Mouse (Mus musculus) heart, embryonic 11.5 days (tissue): ENCODE measurements around the gene Spcs2. TPM values are rescaled to one million over a fixed set of nuclear protein-coding genes. Genes with fewer than 3 reads are reported as not detected.

Experiments used
- ATAC-seq: fragments of 200-750 bp; cut with Nextera tagmentation; replicated peaks from 2 replicates; pipeline ENCODE4 v1.8.0; 2017; ENCODE audit warnings: moderate library complexity; ENCODE audit not compliant: insufficient number of reproducible peaks, low FRiP score, low TSS enrichment
- H3K27ac ChIP-seq: fragments of 300-500 bp; sonication (generic); 2 replicates; pipeline ENCODE4 v1.5.1; 2014; ENCODE audit warnings: mild to moderate bottlenecking, low read depth, low read length
- H3K27me3 ChIP-seq: fragments of 300-500 bp; sonication (generic); 2 replicates; pipeline ENCODE4 v1.6.1; 2014; ENCODE audit warnings: mild to moderate bottlenecking, low read length, mixed read lengths; ENCODE audit not compliant: control insufficient read depth, insufficient read depth
- H3K36me3 ChIP-seq: fragments of 300-500 bp; sonication (generic); 2 replicates; pipeline ENCODE4 v1.6.1; 2014; ENCODE audit warnings: mild to moderate bottlenecking, low read length, moderate library complexity, mixed read lengths; ENCODE audit not compliant: control insufficient read depth, insufficient read depth
- H3K4me1 ChIP-seq: fragments of 300-500 bp; sonication (generic); 2 replicates; pipeline ENCODE4 v1.6.1; 2014; ENCODE audit warnings: low read length; ENCODE audit not compliant: control insufficient read depth, insufficient read depth
- H3K4me2 ChIP-seq: fragments of 300-500 bp; sonication (generic); 2 replicates; pipeline ENCODE4 v1.6.1; 2014; ENCODE audit warnings: mild to moderate bottlenecking, moderate library complexity
- H3K4me3 ChIP-seq: fragments of 300-500 bp; sonication (generic); 2 replicates; pipeline ENCODE4 v1.5.1; 2014; ENCODE audit warnings: low read depth, low read length
- H3K9ac ChIP-seq: fragments of 300-500 bp; sonication (generic); 2 replicates; pipeline ENCODE4 v1.6.1; 2014; ENCODE audit warnings: mild to moderate bottlenecking, low read depth, low read length, moderate library complexity
- H3K9me3 ChIP-seq: fragments of 300-500 bp; sonication (generic); replicated peaks from 2 replicates; pipeline ENCODE4 v1.6.1; 2016; ENCODE audit warnings: low read length; ENCODE audit not compliant: control insufficient read depth
- WGBS: fragments of 180-500 bp; shearing (Covaris S2); extraction: QIAGEN DNeasy Blood & Tissue Kit; methylation state at CpG from one replicate; pipeline ENCODE4 v1.1.7; 2014; ENCODE audit not compliant: insufficient replicate concordance; 5-methylcytosine and 5-hydroxymethylcytosine counted together
- polyA plus RNA-seq: library from polyadenylated mRNA; unstranded; fragments of >200 nt; fragmentation: Nextera tagmentation; extraction: Ambion mirVana; gene quantifications from 2 replicates; pipeline ENCODE4 v1.2.1, GENCODE M21; 2014

The Spcs2 gene
- polyA plus RNA-seq, 1 experiment from 2014 or later, result 208 TPM

- Histone ChIP-seq H3K9me3 (no peaks in the 10 kb centered on the region), H3K27me3 (no peaks in the 10 kb centered on the region), H3K4me2 (no peak overlapping the region), H3K4me3 (no peak overlapping the region), H3K9ac (no peak overlapping the region), H3K36me3 (peaks cover 14% of the 10 kb centered on the region), H3K27ac (no peak overlapping the region; the same call in 1 of the 2 replicates), H3K4me1 (peaks cover 20% of the 10 kb centered on the region)
- no peak for ATAC-seq
- 85% methylated on average over 3 of the region's 3 CpGs for WGBS
These were observed 25.0 kb downstream of the Spcs2 start for GRCm38 (mm10) chr7:99838241-99838640.

GRCm38 (mm10) chr7:99837358-99838071, 25.7 kb downstream of the Spcs2 start:
- no peak for ATAC-seq
- Histone ChIP-seq H3K27ac (peak overlapping the region; percentile 58; the same call in 1 of the 2 replicates), H3K36me3 (peaks cover 14% of the 10 kb centered on the region), H3K9ac (no peak overlapping the region), H3K27me3 (no peaks in the 10 kb centered on the region), H3K4me2 (no peak overlapping the region), H3K4me1 (peaks cover 20% of the 10 kb centered on the region), H3K4me3 (no peak overlapping the region), H3K9me3 (no peaks in the 10 kb centered on the region)
- 51% methylated on average over 6 of the region's 6 CpGs for WGBS

GRCm38 (mm10) chr7:99836781-99837180, 26.5 kb downstream of the Spcs2 start:
- Histone ChIP-seq H3K27ac (no peak overlapping the region), H3K4me2 (no peak overlapping the region), H3K9me3 (no peaks in the 10 kb centered on the region), H3K9ac (no peak overlapping the region), H3K27me3 (no peaks in the 10 kb centered on the region), H3K36me3 (peaks cover 14% of the 10 kb centered on the region), H3K4me3 (no peak overlapping the region), H3K4me1 (peaks cover 20% of the 10 kb centered on the region)
- no peak for ATAC-seq
- WGBS, result 52% methylated on average over 4 of the region's 4 CpGs

- Histone ChIP-seq H3K36me3 (peaks cover 10% of the 10 kb centered on the region), H3K4me1 (peaks cover 15% of the 10 kb centered on the region)
These were observed 28.9 kb downstream of the Spcs2 start for GRCm38 (mm10) chr7:99834314-99834853.

GRCm38 (mm10) chr7:99833846-99834222, 29.4 kb downstream of the Spcs2 start:
- 85% methylated on average over 2 of the region's 2 CpGs for WGBS

More at GRCm38 (mm10) chr7:99834314-99834853, 28.9 kb downstream of the Spcs2 start:
- Histone ChIP-seq H3K27ac (no peak overlapping the region), H3K9me3 (no peaks in the 10 kb centered on the region), H3K4me2 (no peak overlapping the region), H3K9ac (no peak overlapping the region), H3K4me3 (no peak overlapping the region), H3K27me3 (no peaks in the 10 kb centered on the region; the same call in 1 of the 2 replicates)
- 83% methylated on average over 5 of the region's 5 CpGs for WGBS
- ATAC-seq, result no peak

GRCm38 (mm10) chr7:99833115-99833845, 30.0 kb downstream of the Spcs2 start:
- no peak overlapping the region for H3K27ac ChIP-seq
- no peak overlapping the region for H3K9ac ChIP-seq
- H3K4me1 ChIP-seq, result peaks cover 20% of the 10 kb centered on the region
- no peak overlapping the region for H3K4me3 ChIP-seq
- 82% methylated on average over 5 of the region's 5 CpGs for WGBS
- H3K9me3 ChIP-seq, result no peaks in the 10 kb centered on the region
- no peaks in the 10 kb centered on the region; the same call in 1 of the 2 replicates for H3K27me3 ChIP-seq
- ATAC-seq, result no peak
- H3K4me2 ChIP-seq, result no peak overlapping the region
- peaks cover 8% of the 10 kb centered on the region for H3K36me3 ChIP-seq

More at GRCm38 (mm10) chr7:99833846-99834222, 29.4 kb downstream of the Spcs2 start:
- Histone ChIP-seq H3K9me3 (no peaks in the 10 kb centered on the region), H3K4me3 (no peak overlapping the region), H3K27ac (no peak overlapping the region), H3K4me1 (peaks cover 15% of the 10 kb centered on the region), H3K4me2 (no peak overlapping the region), H3K27me3 (no peaks in the 10 kb centered on the region; the same call in 1 of the 2 replicates), H3K36me3 (peaks cover 10% of the 10 kb centered on the region), H3K9ac (no peak overlapping the region)
- no peak for ATAC-seq

GRCm38 (mm10) chr7:99828083-99828570, 35.1 kb downstream of the Spcs2 start, which contains the start of gene Neu3:
Gene Neu3 (minus strand): TSS chr7:99828417.
- Histone ChIP-seq H3K4me3 (peak within 1 kb of the TSS; percentile 66), H3K9ac (peak within 1 kb of the TSS; percentile 84), H3K4me1 (peaks cover 21% of the 10 kb centered on the region), H3K36me3 (no peaks in the 10 kb centered on the region), H3K4me2 (peak within 1 kb of the TSS; percentile 69), H3K9me3 (no peaks in the 10 kb centered on the region), H3K27me3 (no peaks in the 10 kb centered on the region; the same call in 1 of the 2 replicates), H3K27ac (peak within 1 kb of the TSS; percentile 92)
- peak; percentile 94 for ATAC-seq
- WGBS, result under 1% methylated on average over 26 of the region's 26 CpGs

- no peak for ATAC-seq
- no peaks in the 10 kb centered on the region for H3K36me3 ChIP-seq
- H3K4me2 ChIP-seq, result peak overlapping the region; percentile 53
- H3K27ac ChIP-seq, result no peak overlapping the region
- H3K9ac ChIP-seq, result peak overlapping the region; percentile 52; the same call in 1 of the 2 replicates
- H3K9me3 ChIP-seq, result no peaks in the 10 kb centered on the region
- H3K4me3 ChIP-seq, result peak overlapping the region; percentile 4; the same call in 1 of the 2 replicates
- 55% methylated on average over 6 of the region's 6 CpGs for WGBS
- peaks cover 28% of the 10 kb centered on the region for H3K4me1 ChIP-seq
- H3K27me3 ChIP-seq, result no peaks in the 10 kb centered on the region; the same call in 1 of the 2 replicates
These were observed 37.2 kb downstream of the Spcs2 start for GRCm38 (mm10) chr7:99826096-99826495.
